Mouse (Mus musculus) adrenal gland, postnatal 10 days (tissue): Measurements from ENCODE around the gene Hist1h3g. TPM values are rescaled to one million over a fixed set of nuclear protein-coding genes. Genes with fewer than 3 reads are reported as not detected.

ENCODE experiments used
- DNase-seq: peaks from one replicate; pipeline ENCODE4 v3.0.0; 2021; ENCODE audit warnings: mixed read lengths
- long read RNA-seq, 2 experiments: library from polyadenylated mRNA; stranded (forward); transcript quantifications; one replicate each; pipeline ENCODE4 v2.0.0; 2021
- total RNA-seq, 2 experiments: library from RNA; stranded (reverse); gene quantifications; 2 replicates each; pipeline ENCODE4 v1.2.3; 2021

Gene Hist1h3g
- total RNA-seq = 10 to 100 TPM; 76.3 to 91.7 TPM
- long read RNA-seq, experiment 1 = 0 reads
- long read RNA-seq, experiment 2 = 0 reads

GRCm38 (mm10) chr13:23535137-23536075 lies at the start of gene Hist1h3g:
Gene Hist1h3g, plus strand, starts transcription at chr13:23535422.
- peak; percentile 90 for DNase-seq

GRCm38 (mm10) chr13:23488400-23489322 lies 46.6 kb upstream of the Hist1h3g start, which contains the start of gene Btn2a2:
Gene Btn2a2, minus strand, starts transcription at chr13:23488857.
- DNase-seq = peak; percentile 68

- no peak for DNase-seq
Observed at GRCm38 (mm10) chr13:23490863-23491262, 44.4 kb upstream of the Hist1h3g start.

- DNase-seq = no peak
Observed at GRCm38 (mm10) chr13:23491263-23491662, 44.0 kb upstream of the Hist1h3g start.

- DNase-seq = no peak
Observed at GRCm38 (mm10) chr13:23491990-23492389, 43.2 kb upstream of the Hist1h3g start.

- no peak for DNase-seq
Observed at GRCm38 (mm10) chr13:23495526-23495925, 39.7 kb upstream of the Hist1h3g start.

- DNase-seq = peak; percentile 42
Observed at GRCm38 (mm10) chr13:23497656-23498321, 37.4 kb upstream of the Hist1h3g start.

GRCm38 (mm10) chr13:23498653-23499052 lies 36.6 kb upstream of the Hist1h3g start:
- DNase-seq = no peak

GRCm38 (mm10) chr13:23499943-23500342 lies 35.3 kb upstream of the Hist1h3g start:
- no peak for DNase-seq

- peak; percentile 72 for DNase-seq
Observed at GRCm38 (mm10) chr13:23500424-23501200, 34.6 kb upstream of the Hist1h3g start.

GRCm38 (mm10) chr13:23501511-23501910 lies 33.7 kb upstream of the Hist1h3g start:
- DNase-seq = no peak

GRCm38 (mm10) chr13:23502031-23502567 lies 33.1 kb upstream of the Hist1h3g start:
- DNase-seq = no peak

- DNase-seq = no peak
Observed at GRCm38 (mm10) chr13:23502916-23503315, 32.3 kb upstream of the Hist1h3g start.

- peak; percentile 68 for DNase-seq
Observed at GRCm38 (mm10) chr13:23503797-23504196, 31.4 kb upstream of the Hist1h3g start.

GRCm38 (mm10) chr13:23505662-23506345 lies 29.4 kb upstream of the Hist1h3g start:
- DNase-seq = no peak

GRCm38 (mm10) chr13:23506351-23506750 lies 28.9 kb upstream of the Hist1h3g start:
- DNase-seq = peak; percentile 72

- DNase-seq = no peak
Observed at GRCm38 (mm10) chr13:23506819-23507515, 28.3 kb upstream of the Hist1h3g start.

GRCm38 (mm10) chr13:23510127-23510526 lies 25.1 kb upstream of the Hist1h3g start:
- no peak for DNase-seq

GRCm38 (mm10) chr13:23513517-23513916 lies 21.7 kb upstream of the Hist1h3g start:
- DNase-seq = no peak

GRCm38 (mm10) chr13:23515281-23515680 lies 19.9 kb upstream of the Hist1h3g start:
- no peak for DNase-seq
